Mouse (Mus musculus): ENCODE results near the gene Dysf. TPM values are rescaled to one million over a fixed set of nuclear protein-coding genes. Genes with fewer than 3 reads are reported as not detected.
A peak's percentile ranks its signal among the peaks of the same experiment; 100 is the strongest.

Gene Dysf
- polyA plus RNA-seq, 1 experiment from 2014 or later, result 2.1 TPM

DNA sequence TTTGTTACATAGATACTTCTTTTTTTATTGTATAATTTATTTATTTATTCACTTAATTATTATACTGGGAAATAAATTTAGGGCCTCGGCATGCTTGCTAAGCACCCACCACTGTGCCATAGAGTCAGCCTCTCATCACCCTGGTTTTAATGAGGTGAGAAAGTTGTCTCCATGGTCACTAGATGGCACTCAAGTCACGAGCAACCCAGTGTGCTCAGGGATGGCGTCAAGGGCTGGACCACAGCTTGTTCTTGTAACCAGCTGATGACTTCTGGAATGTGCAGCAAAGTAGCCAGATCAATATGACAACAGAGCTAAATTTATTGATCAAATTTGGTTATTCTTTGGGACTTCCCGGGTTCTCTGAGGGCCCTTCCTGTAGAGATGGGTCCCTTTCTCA, 85.1 kb downstream of the Dysf start:
- Histone ChIP-seq H3K4me3 (ENCODE audit: low read depth, low read length) (no peak overlapping the region), H3K27me3 (ENCODE audit: control insufficient read depth, insufficient read depth, low read length) (no peaks in the 10 kb centered on the region), H3K9me3 (ENCODE audit: control insufficient read depth, low read length) (no peaks in the 10 kb centered on the region), H3K27ac (ENCODE audit: low read depth, low read length) (no peak overlapping the region), H3K9ac (replicated peaks; ENCODE audit: low read depth, low read length) (no peak overlapping the region), H3K4me2 (ENCODE audit: low read depth, low read length) (no peak overlapping the region), H3K4me1 (ENCODE audit: control insufficient read depth, insufficient read depth, low read length) (no peaks in the 10 kb centered on the region), H3K36me3 (ENCODE audit: control insufficient read depth, insufficient read depth, low read length) (no peaks in the 10 kb centered on the region)
- 23% methylated on average over 4 of the region's 4 CpGs for WGBS
- ATAC-seq (ENCODE audit: low read depth), result peak; percentile 69

DNA sequence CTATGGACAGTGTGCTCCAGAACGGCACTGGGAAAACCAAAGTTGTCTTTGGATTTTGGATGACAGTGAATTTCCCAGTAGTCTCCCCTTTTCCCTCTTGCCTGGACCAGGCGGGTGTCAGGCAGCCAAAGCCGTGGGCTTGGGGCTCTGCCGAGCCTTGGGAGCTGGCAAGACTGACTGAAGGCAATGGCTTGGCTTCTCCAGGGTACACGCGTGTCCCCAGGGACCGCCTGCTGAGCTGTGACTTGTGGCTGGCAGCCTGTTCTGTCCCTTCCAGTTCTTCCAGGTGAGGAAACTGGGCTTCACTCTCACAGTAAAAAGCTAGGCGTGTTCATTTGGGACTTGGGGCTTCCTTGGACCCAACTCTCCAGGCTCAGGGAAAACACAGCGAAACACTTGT, 86.1 kb downstream of the Dysf start:
- ATAC-seq (ENCODE audit: low read depth), result no peak
- Histone ChIP-seq H3K4me3 (ENCODE audit: low read depth, low read length) (no peak overlapping the region), H3K27ac (ENCODE audit: low read depth, low read length) (no peak overlapping the region), H3K9ac (replicated peaks; ENCODE audit: low read depth, low read length) (no peak overlapping the region), H3K36me3 (ENCODE audit: control insufficient read depth, insufficient read depth, low read length) (no peaks in the 10 kb centered on the region), H3K27me3 (ENCODE audit: control insufficient read depth, insufficient read depth, low read length) (no peaks in the 10 kb centered on the region), H3K4me1 (ENCODE audit: control insufficient read depth, insufficient read depth, low read length) (no peaks in the 10 kb centered on the region), H3K9me3 (ENCODE audit: control insufficient read depth, low read length) (no peaks in the 10 kb centered on the region), H3K4me2 (ENCODE audit: low read depth, low read length) (no peak overlapping the region)
- WGBS, result 86% methylated on average over 9 of the region's 9 CpGs

DNA sequence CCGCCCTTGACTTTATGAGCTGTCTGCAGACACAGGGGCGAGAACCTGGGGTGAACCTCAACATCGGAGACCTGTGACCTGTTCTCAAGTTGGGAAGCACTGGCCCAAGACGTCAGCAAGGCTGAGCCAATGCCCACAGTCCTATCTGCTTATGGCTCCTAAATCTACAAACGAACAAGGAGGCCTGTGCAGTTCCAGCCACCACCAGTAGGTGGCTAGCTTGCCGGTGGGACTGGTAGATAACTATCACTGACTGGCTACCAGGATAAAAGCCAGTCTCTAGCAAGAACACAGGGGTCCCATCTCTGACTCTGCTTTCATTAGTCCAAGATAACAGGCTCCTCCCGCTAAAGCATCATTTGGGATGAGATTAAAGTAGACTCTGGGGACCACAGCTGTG, 86.6 kb downstream of the Dysf start:
- 21% methylated on average over 7 of the region's 7 CpGs for WGBS
- H3K4me2 ChIP-seq (ENCODE audit: low read depth, low read length), result no peak overlapping the region
- H3K36me3 ChIP-seq (ENCODE audit: control insufficient read depth, insufficient read depth, low read length), result no peaks in the 10 kb centered on the region
- H3K4me1 ChIP-seq (ENCODE audit: control insufficient read depth, insufficient read depth, low read length), result no peaks in the 10 kb centered on the region
- no peaks in the 10 kb centered on the region for H3K27me3 ChIP-seq (ENCODE audit: control insufficient read depth, insufficient read depth, low read length)
- H3K4me3 ChIP-seq (ENCODE audit: low read depth, low read length), result no peak overlapping the region
- no peak overlapping the region for H3K9ac ChIP-seq (replicated peaks; ENCODE audit: low read depth, low read length)
- H3K27ac ChIP-seq (ENCODE audit: low read depth, low read length), result no peak overlapping the region
- ATAC-seq (ENCODE audit: low read depth), result peak; percentile 23; the same call in 1 of the 2 replicates
- H3K9me3 ChIP-seq (ENCODE audit: control insufficient read depth, low read length), result no peaks in the 10 kb centered on the region

DNA sequence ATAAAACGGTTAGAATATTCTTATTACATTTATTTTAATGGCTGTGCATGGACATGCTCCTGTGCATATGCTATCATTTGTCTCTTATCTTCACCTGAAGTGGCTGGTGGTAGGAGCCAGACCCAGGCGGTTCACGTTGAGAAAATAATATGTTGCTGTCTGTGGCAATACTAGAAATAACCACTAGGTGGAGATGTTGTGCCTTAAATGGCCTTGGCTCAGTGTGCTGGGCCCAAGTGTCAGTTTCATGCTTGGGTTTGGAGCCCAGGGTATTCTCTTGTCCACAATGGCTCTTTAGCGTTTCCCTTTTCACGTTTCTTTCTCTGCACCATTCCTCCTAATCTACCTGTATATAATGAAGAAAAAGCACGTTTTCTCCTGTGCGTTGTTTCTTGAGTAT, 87.5 kb downstream of the Dysf start:
- Histone ChIP-seq H3K4me2 (ENCODE audit: low read depth, low read length) (no peak overlapping the region), H3K4me3 (ENCODE audit: low read depth, low read length) (no peak overlapping the region), H3K36me3 (ENCODE audit: control insufficient read depth, insufficient read depth, low read length) (no peaks in the 10 kb centered on the region), H3K9me3 (ENCODE audit: control insufficient read depth, low read length) (no peaks in the 10 kb centered on the region), H3K27ac (ENCODE audit: low read depth, low read length) (no peak overlapping the region), H3K9ac (replicated peaks; ENCODE audit: low read depth, low read length) (no peak overlapping the region), H3K27me3 (ENCODE audit: control insufficient read depth, insufficient read depth, low read length) (no peaks in the 10 kb centered on the region), H3K4me1 (ENCODE audit: control insufficient read depth, insufficient read depth, low read length) (no peaks in the 10 kb centered on the region)
- peak; percentile 80 for ATAC-seq (ENCODE audit: low read depth)
- WGBS, result 11% methylated on average over 7 of the region's 7 CpGs

DNA sequence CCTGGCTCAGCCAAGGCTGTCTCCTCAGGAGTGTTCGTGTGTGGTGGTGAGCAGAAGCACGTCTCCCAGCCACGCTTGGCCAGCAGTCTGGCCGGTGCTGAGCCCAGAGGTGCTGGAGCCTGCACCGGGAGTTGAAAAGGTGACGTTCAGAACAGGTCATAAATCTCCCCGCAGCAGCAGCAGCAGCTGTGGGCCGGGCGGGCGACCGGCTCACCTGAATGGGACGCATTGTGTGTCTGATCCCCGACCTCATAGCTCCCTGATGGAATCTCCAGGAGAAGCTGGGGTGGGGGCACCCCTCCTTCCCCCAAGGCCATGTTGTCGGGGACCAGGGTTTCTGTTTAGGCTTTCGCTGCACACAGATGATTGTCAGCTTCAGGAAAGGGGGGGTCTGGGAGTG, 93.6 kb downstream of the Dysf start:
- Histone ChIP-seq H3K27ac (ENCODE audit: low read depth, low read length) (no peak overlapping the region), H3K9me3 (ENCODE audit: control insufficient read depth, low read length) (no peaks in the 10 kb centered on the region), H3K9ac (replicated peaks; ENCODE audit: low read depth, low read length) (no peak overlapping the region), H3K4me1 (ENCODE audit: control insufficient read depth, insufficient read depth, low read length) (peaks cover 10% of the 10 kb centered on the region), H3K27me3 (ENCODE audit: control insufficient read depth, insufficient read depth, low read length) (no peaks in the 10 kb centered on the region), H3K36me3 (ENCODE audit: control insufficient read depth, insufficient read depth, low read length) (no peaks in the 10 kb centered on the region), H3K4me3 (ENCODE audit: low read depth, low read length) (no peak overlapping the region), H3K4me2 (ENCODE audit: low read depth, low read length) (no peak overlapping the region)
- WGBS, result 24% methylated on average over 14 of the region's 15 CpGs
- ATAC-seq (ENCODE audit: low read depth), result no peak

DNA sequence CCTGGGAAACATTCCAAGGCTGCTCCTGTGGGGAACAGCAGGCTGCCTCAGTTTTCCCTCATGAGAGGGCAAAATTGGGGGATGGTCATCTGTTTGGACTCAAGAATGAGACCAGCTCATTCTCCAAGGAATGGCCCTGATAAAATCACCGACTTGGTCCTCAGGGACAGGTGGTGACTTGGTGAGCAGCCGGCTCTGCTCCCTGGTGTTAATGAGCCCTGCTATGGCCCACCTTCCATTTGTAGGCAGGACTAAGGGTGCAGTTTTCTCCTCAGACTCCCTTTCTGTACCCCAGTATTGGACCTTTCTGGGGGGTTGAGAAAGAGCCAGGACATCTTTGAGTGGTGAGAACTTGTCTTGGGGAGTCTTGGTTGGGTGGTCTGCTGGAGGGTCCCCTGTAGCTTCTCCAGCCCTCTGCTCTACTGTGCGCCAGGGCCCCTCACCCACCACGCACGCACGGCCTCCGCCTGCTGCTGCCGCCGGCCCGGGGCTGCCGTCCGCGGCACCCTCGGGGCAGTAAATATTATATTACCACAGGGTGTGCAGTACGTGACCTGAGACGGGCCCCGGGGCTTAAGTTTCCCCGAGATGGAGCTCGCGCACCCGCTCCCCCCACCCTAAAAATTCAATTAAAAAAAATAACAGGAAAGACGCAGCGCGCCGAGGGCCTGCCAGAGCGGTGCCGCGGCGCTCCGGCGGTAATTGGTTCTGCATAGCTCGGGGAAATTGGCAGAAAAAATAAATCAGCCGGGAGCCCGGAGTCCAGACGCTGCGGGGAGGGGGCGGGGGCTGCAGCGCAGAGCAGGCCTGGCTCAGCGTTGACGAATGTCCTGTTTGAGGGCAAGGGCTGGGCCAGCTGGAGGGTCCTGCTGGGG, 97.0 kb downstream of the Dysf start:
- Histone ChIP-seq H3K36me3 (ENCODE audit: control insufficient read depth, insufficient read depth, low read length) (no peaks in the 10 kb centered on the region), H3K27ac (ENCODE audit: low read depth, low read length) (peak overlapping the region; percentile 56)
- under 1% methylated on average over 40 of the region's 40 CpGs for WGBS

DNA sequence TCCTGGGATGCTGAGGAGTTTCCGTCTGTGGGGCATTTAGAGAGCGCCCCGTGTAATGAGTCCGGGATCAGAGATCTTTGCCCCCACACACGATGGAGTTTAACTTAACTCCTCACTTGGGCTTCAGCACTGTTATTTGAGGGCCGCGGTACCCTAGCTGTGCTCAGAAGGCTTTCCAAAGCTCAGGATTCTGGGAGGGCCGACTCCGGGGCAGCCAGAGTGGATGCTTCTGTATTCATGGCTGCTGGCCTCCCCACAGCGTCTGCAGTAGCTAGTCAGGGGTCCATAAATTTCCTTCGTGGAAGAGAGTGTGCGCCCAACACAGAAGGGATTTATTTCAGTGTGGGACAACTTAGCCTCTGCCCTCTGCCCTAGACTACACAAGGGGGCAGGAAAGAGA, 97.7 kb downstream of the Dysf start:
- Histone ChIP-seq H3K27me3 (ENCODE audit: control insufficient read depth, insufficient read depth, low read length) (no peaks in the 10 kb centered on the region), H3K27ac (ENCODE audit: low read depth, low read length) (peak overlapping the region; percentile 56), H3K4me3 (ENCODE audit: low read depth, low read length) (peak overlapping the region; percentile 36), H3K36me3 (ENCODE audit: control insufficient read depth, insufficient read depth, low read length) (no peaks in the 10 kb centered on the region), H3K4me2 (ENCODE audit: low read depth, low read length) (peak overlapping the region; percentile 72), H3K9me3 (ENCODE audit: control insufficient read depth, low read length) (no peaks in the 10 kb centered on the region), H3K4me1 (ENCODE audit: control insufficient read depth, insufficient read depth, low read length) (peaks cover 10% of the 10 kb centered on the region), H3K9ac (replicated peaks; ENCODE audit: low read depth, low read length) (peak overlapping the region; percentile 39; the same call in 1 of the 2 replicates)
- 3% methylated on average over 12 of the region's 12 CpGs for WGBS
- ATAC-seq (ENCODE audit: low read depth), result peak; percentile 52

More for the DNA sequence above, 97.0 kb downstream of the Dysf start:
- Histone ChIP-seq H3K4me1 (ENCODE audit: control insufficient read depth, insufficient read depth, low read length) (peaks cover 10% of the 10 kb centered on the region), H3K27me3 (ENCODE audit: control insufficient read depth, insufficient read depth, low read length) (no peaks in the 10 kb centered on the region), H3K9ac (replicated peaks; ENCODE audit: low read depth, low read length) (peak overlapping the region; percentile 39; the same call in 1 of the 2 replicates), H3K4me3 (ENCODE audit: low read depth, low read length) (peak overlapping the region; percentile 36), H3K4me2 (ENCODE audit: low read depth, low read length) (peak overlapping the region; percentile 72), H3K9me3 (ENCODE audit: control insufficient read depth, low read length) (no peaks in the 10 kb centered on the region)
- peak; percentile 83 for ATAC-seq (ENCODE audit: low read depth)

DNA sequence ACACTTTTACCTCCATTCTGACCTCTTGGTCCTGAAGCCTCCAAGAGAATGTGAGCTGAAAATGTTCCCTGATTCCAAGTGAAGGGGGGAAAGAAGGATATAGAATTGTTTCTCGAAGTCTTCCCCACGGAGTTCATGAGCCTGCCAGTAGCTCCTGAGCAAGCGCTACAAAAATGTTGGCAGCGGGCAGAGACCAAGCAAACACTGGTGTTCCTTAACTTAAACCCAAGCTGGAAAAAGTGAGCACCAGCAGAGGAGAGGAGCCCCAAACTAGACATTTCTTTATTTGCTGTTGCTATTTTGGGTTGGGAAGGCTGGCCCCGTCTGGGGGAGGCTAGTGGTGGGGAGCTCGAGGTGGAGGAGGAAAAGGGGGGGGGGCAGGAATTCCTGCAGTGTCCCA, 102.0 kb downstream of the Dysf start:
- ATAC-seq (ENCODE audit: low read depth), result no peak
- Histone ChIP-seq H3K9ac (replicated peaks; ENCODE audit: low read depth, low read length) (no peak overlapping the region), H3K4me2 (ENCODE audit: low read depth, low read length) (no peak overlapping the region), H3K27ac (ENCODE audit: low read depth, low read length) (no peak overlapping the region), H3K4me1 (ENCODE audit: control insufficient read depth, insufficient read depth, low read length) (peaks cover 6% of the 10 kb centered on the region), H3K27me3 (ENCODE audit: control insufficient read depth, insufficient read depth, low read length) (no peaks in the 10 kb centered on the region), H3K9me3 (ENCODE audit: control insufficient read depth, low read length) (no peaks in the 10 kb centered on the region), H3K36me3 (ENCODE audit: control insufficient read depth, insufficient read depth, low read length) (no peaks in the 10 kb centered on the region), H3K4me3 (ENCODE audit: low read depth, low read length) (no peak overlapping the region)
- 85% methylated on average over 6 of the region's 6 CpGs for WGBS

DNA sequence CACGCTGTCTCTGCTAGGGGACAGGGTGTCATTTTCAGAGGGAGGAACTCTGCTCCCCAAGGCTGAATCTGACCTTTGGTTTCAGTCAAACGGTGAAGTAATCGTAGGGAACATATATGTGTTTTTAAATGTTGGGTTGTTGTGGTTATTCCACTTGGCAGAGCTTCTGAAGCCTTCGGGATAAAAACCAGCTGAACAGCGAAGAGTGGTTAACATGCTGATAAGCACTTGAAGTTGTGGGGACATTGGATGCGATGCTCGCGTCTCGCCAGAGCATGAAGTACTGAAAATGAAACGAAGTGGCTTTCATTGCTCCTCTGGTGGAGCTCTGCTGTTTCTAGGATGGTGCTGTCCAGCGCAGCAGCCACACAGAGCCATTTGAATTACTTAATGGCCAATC, 102.7 kb downstream of the Dysf start:
- WGBS, result 90% methylated on average over 11 of the region's 11 CpGs
- Histone ChIP-seq H3K27ac (ENCODE audit: low read depth, low read length) (no peak overlapping the region), H3K9me3 (ENCODE audit: control insufficient read depth, low read length) (no peaks in the 10 kb centered on the region), H3K4me2 (ENCODE audit: low read depth, low read length) (no peak overlapping the region), H3K27me3 (ENCODE audit: control insufficient read depth, insufficient read depth, low read length) (no peaks in the 10 kb centered on the region), H3K4me1 (ENCODE audit: control insufficient read depth, insufficient read depth, low read length) (no peaks in the 10 kb centered on the region), H3K4me3 (ENCODE audit: low read depth, low read length) (no peak overlapping the region), H3K36me3 (ENCODE audit: control insufficient read depth, insufficient read depth, low read length) (no peaks in the 10 kb centered on the region), H3K9ac (replicated peaks; ENCODE audit: low read depth, low read length) (no peak overlapping the region)
- ATAC-seq (ENCODE audit: low read depth), result no peak

Data from neural tube, embryonic 14.5 days (tissue).